16 mouse cellular contexts compared by ENCODE assay signal in genomic region chr4:132494271-132494918, GRCm38 (mm10). TPM values are rescaled to one million over a fixed set of nuclear protein-coding genes. Genes with fewer than 3 reads are reported as not detected.
A peak's percentile ranks its signal among the peaks of the same experiment; 100 is the strongest.
DNase-seq lines count a peak whose midpoint lies in the region; ATAC-seq and TF ChIP-seq lines count a peak whose summit lies in the region.
"Had no signal": no experiment of that assay in that cellular context is flagged by ENCODE, and none has a peak within 500 bp of the region (broad histone marks: within the 10 kb centered on the region; RNA-seq: fewer than 3 reads in every experiment).

No protein-coding gene starts in this region.

- ATAC-seq in midbrain, embryonic 11.5 days (ENCODE audit: low FRiP score) = no peak
- ATAC-seq in midbrain, postnatal 0 days (ENCODE audit: low FRiP score) = no peak
- no peak for ATAC-seq in liver, postnatal 0 days
- ATAC-seq in kidney, embryonic 15.5 days (replicated peaks; ENCODE audit: low FRiP score) = no peak

- no peak overlapping the region for H3K4me3 ChIP-seq in heart, embryonic 10.5 days
- H3K4me3 ChIP-seq in midbrain, embryonic 11.5 days (ENCODE audit: low read depth, low read length) = no peak overlapping the region
- H3K4me3 ChIP-seq in midbrain, postnatal 0 days (ENCODE audit: low read depth, low read length) = no peak overlapping the region
- H3K4me3 ChIP-seq in liver, postnatal 0 days (ENCODE audit: low read depth, low read length) = no peak overlapping the region
- H3K4me3 ChIP-seq in kidney, embryonic 15.5 days (replicated peaks) = no peak overlapping the region
- H3K4me3 ChIP-seq: embryonic facial prominence, embryonic 12.5 days; forebrain, embryonic 10.5 days; limb, embryonic 10.5 days; stomach, embryonic 15.5 days had no signal

- 88% methylated on average over 20 of the region's 20 CpGs for WGBS in heart, embryonic 10.5 days
- 91% methylated on average over 20 of the region's 20 CpGs for WGBS in midbrain, embryonic 11.5 days
- 92% methylated on average over 20 of the region's 20 CpGs for WGBS in midbrain, postnatal 0 days
- 54% methylated on average over 20 of the region's 20 CpGs for whole genome bisulfite sequencing in liver, postnatal 0 days (ENCODE audit: insufficient replicate concordance)
- 85% methylated on average over 20 of the region's 20 CpGs for WGBS in kidney, embryonic 15.5 days

- no peak overlapping the region for H3K4me2 ChIP-seq in midbrain, embryonic 11.5 days
- no peak overlapping the region for H3K4me2 ChIP-seq in midbrain, postnatal 0 days (ENCODE audit: low read depth, low read length, poor library complexity, severe bottlenecking)
- H3K4me2 ChIP-seq in liver, postnatal 0 days (ENCODE audit: low read depth, low read length) = peak overlapping the region; percentile 22; the same call in 1 of the 2 replicates
- no peak overlapping the region for H3K4me2 ChIP-seq in kidney, embryonic 15.5 days
- H3K4me2 ChIP-seq: embryonic facial prominence, embryonic 12.5 days; hindbrain, embryonic 14.5 days; stomach, embryonic 15.5 days had no signal

- H3K9ac ChIP-seq in midbrain, embryonic 11.5 days (ENCODE audit: low read length) = no peak overlapping the region
- H3K9ac ChIP-seq in midbrain, postnatal 0 days (replicated peaks; ENCODE audit: low read length, poor library complexity, severe bottlenecking) = no peak overlapping the region
- 0 out of 2 replicates have a peak overlapping the region, but pooled peaks have one; percentile 2 for H3K9ac ChIP-seq in liver, postnatal 0 days (replicated peaks)
- H3K9ac ChIP-seq in kidney, embryonic 15.5 days = no peak overlapping the region
- H3K9ac ChIP-seq: embryonic facial prominence, embryonic 12.5 days; hindbrain, embryonic 14.5 days; stomach, embryonic 15.5 days had no signal

- DNase-seq in heart, adult 11 months = peak; percentile 94
- no peak for DNase-seq in heart, embryonic 10.5 days (ENCODE audit: low spot score)
- peak; percentile 37 for DNase-seq in midbrain, embryonic 11.5 days (ENCODE audit: low spot score, missing footprints)
- no peak for DNase-seq in midbrain, postnatal 0 days (ENCODE audit: low spot score)
- DNase-seq in liver, postnatal 0 days = peak; percentile 57
- peak; percentile 28 to 47 for DNase-seq in natural killer cell, adult 2 months (ENCODE audit: low spot score in 2 of 2)
- no peak for DNase-seq in testis, postnatal 14 days (ENCODE audit: low spot score)
- DNase-seq: adrenal gland, adult 2 months; cerebellum, postnatal 25 days; kidney, adult 18-20 months had no signal

- H3K9me3 ChIP-seq in heart, embryonic 10.5 days = no peaks in the 10 kb centered on the region
- no peaks in the 10 kb centered on the region for H3K9me3 ChIP-seq in midbrain, embryonic 11.5 days (ENCODE audit: control insufficient read depth, low read length)
- H3K9me3 ChIP-seq in midbrain, postnatal 0 days (ENCODE audit: low read length) = no peaks in the 10 kb centered on the region
- no peaks in the 10 kb centered on the region for H3K9me3 ChIP-seq in liver, postnatal 0 days (ENCODE audit: low read length)
- H3K9me3 ChIP-seq in kidney, embryonic 15.5 days (replicated peaks) = no peaks in the 10 kb centered on the region
- H3K9me3 ChIP-seq: embryonic facial prominence, embryonic 12.5 days; forebrain, embryonic 10.5 days; limb, embryonic 10.5 days; stomach, embryonic 15.5 days had no signal

- peaks cover 67% of the 10 kb centered on the region for H3K36me3 ChIP-seq in heart, embryonic 10.5 days
- H3K36me3 ChIP-seq in midbrain, embryonic 11.5 days (ENCODE audit: control insufficient read depth, insufficient read depth, low read length) = peaks cover 5% of the 10 kb centered on the region; the same call in 1 of the 2 replicates
- H3K36me3 ChIP-seq in midbrain, postnatal 0 days (ENCODE audit: insufficient read depth, low read length) = peaks cover 38% of the 10 kb centered on the region
- H3K36me3 ChIP-seq in liver, postnatal 0 days (replicated peaks; ENCODE audit: insufficient read depth, low read length) = peaks cover 63% of the 10 kb centered on the region
- peaks cover 72% of the 10 kb centered on the region for H3K36me3 ChIP-seq in kidney, embryonic 15.5 days

- TF ChIP-seq CTCF in midbrain, postnatal 0 days (IDR thresholded peaks at IDR 0.05) = no peak
- no peak for TF ChIP-seq CTCF in liver, postnatal 0 days (IDR thresholded peaks at IDR 0.05; ENCODE audit: low read depth)

- peaks cover 11% of the 10 kb centered on the region; the same call in 1 of the 2 replicates for H3K4me1 ChIP-seq in heart, embryonic 10.5 days
- no peaks in the 10 kb centered on the region for H3K4me1 ChIP-seq in midbrain, embryonic 11.5 days (ENCODE audit: control insufficient read depth, insufficient read depth, low read length)
- H3K4me1 ChIP-seq in midbrain, postnatal 0 days (ENCODE audit: insufficient read depth, low read length) = no peaks in the 10 kb centered on the region
- peaks cover 19% of the 10 kb centered on the region for H3K4me1 ChIP-seq in liver, postnatal 0 days (ENCODE audit: insufficient read depth)
- H3K4me1 ChIP-seq in kidney, embryonic 15.5 days = peaks cover 13% of the 10 kb centered on the region; the same call in 1 of the 2 replicates
- H3K4me1 ChIP-seq: forebrain, embryonic 10.5 days; stomach, embryonic 15.5 days had no signal

- TF ChIP-seq EP300 in liver, postnatal 0 days (IDR thresholded peaks at IDR 0.05; ENCODE audit: low read depth) = no peak

- H3K27ac ChIP-seq in heart, embryonic 10.5 days = no peak overlapping the region
- no peak overlapping the region for H3K27ac ChIP-seq in midbrain, embryonic 11.5 days (ENCODE audit: low read depth, low read length)
- H3K27ac ChIP-seq in midbrain, postnatal 0 days (ENCODE audit: low read depth, low read length) = no peak overlapping the region
- H3K27ac ChIP-seq in liver, postnatal 0 days (ENCODE audit: low read depth) = no peak overlapping the region
- no peak overlapping the region for H3K27ac ChIP-seq in kidney, embryonic 15.5 days
- H3K27ac ChIP-seq: embryonic facial prominence, embryonic 12.5 days; forebrain, embryonic 10.5 days; hindbrain, embryonic 14.5 days; limb, embryonic 10.5 days; stomach, embryonic 15.5 days had no signal

- no peaks in the 10 kb centered on the region for H3K27me3 ChIP-seq in heart, embryonic 10.5 days (ENCODE audit: insufficient read depth, poor library complexity, severe bottlenecking)
- H3K27me3 ChIP-seq in midbrain, embryonic 11.5 days (ENCODE audit: control insufficient read depth, insufficient read depth, low read length) = no peaks in the 10 kb centered on the region
- H3K27me3 ChIP-seq in midbrain, postnatal 0 days (ENCODE audit: insufficient read depth, low read length) = no peaks in the 10 kb centered on the region
- no peaks in the 10 kb centered on the region for H3K27me3 ChIP-seq in liver, postnatal 0 days (ENCODE audit: insufficient read depth, low read length)
- H3K27me3 ChIP-seq in kidney, embryonic 15.5 days = no peaks in the 10 kb centered on the region
- H3K27me3 ChIP-seq: embryonic facial prominence, embryonic 12.5 days; stomach, embryonic 15.5 days had no signal

RNA-seq across cellular contexts. Expression of gene Sesn2, which starts 15.9 kb away (rescaled TPM):
- 9.6 and 10.1 TPM in 2 replicates for polyA plus RNA-seq in heart, embryonic 10.5 days (2016; fragmentation: Nextera tagmentation; extraction: Ambion mirVana)
- 4.9 and 5.1 TPM in 2 replicates for polyA plus RNA-seq in midbrain, embryonic 11.5 days (2014; fragmentation: Nextera tagmentation; extraction: Ambion mirVana)
- 21.4 and 21.6 TPM in 2 replicates for total RNA-seq in midbrain, postnatal 0 days (2014; rRNA removed)
- 17.7 and 18.2 TPM in 2 replicates for polyA plus RNA-seq in midbrain, postnatal 0 days (2015; fragmentation: Nextera tagmentation; extraction: Ambion mirVana)
- 7.3 and 8.7 TPM in 2 replicates for polyA plus RNA-seq in liver, postnatal 0 days (2015; fragmentation: Nextera tagmentation; extraction: Ambion mirVana)
- polyA plus RNA-seq in kidney, embryonic 15.5 days (2015; fragmentation: Nextera tagmentation; extraction: Ambion mirVana) = 19.4 and 20.3 TPM in 2 replicates

RNA-seq across cellular contexts. Expression of gene Med18, which starts 30.7 kb away (rescaled TPM):
- polyA plus RNA-seq in heart, embryonic 10.5 days (2016; fragmentation: Nextera tagmentation; extraction: Ambion mirVana) = 16.2 and 22.5 TPM in 2 replicates
- 19.2 and 22.3 TPM in 2 replicates for polyA plus RNA-seq in midbrain, embryonic 11.5 days (2014; fragmentation: Nextera tagmentation; extraction: Ambion mirVana)
- 14.3 and 17.5 TPM in 2 replicates for total RNA-seq in midbrain, postnatal 0 days (2014; rRNA removed)
- polyA plus RNA-seq in midbrain, postnatal 0 days (2015; fragmentation: Nextera tagmentation; extraction: Ambion mirVana) = 13.0 and 13.1 TPM in 2 replicates
- polyA plus RNA-seq in liver, postnatal 0 days (2015; fragmentation: Nextera tagmentation; extraction: Ambion mirVana) = 8.0 and 10.1 TPM in 2 replicates
- 25.2 and 25.6 TPM in 2 replicates for polyA plus RNA-seq in kidney, embryonic 15.5 days (2015; fragmentation: Nextera tagmentation; extraction: Ambion mirVana)

RNA-seq across cellular contexts. Expression of gene Atpif1, which starts 39.1 kb away (rescaled TPM):
- polyA plus RNA-seq in heart, embryonic 10.5 days (2016; fragmentation: Nextera tagmentation; extraction: Ambion mirVana) = 980 and 1,090 TPM in 2 replicates
- 1,016 and 1,079 TPM in 2 replicates for polyA plus RNA-seq in midbrain, embryonic 11.5 days (2014; fragmentation: Nextera tagmentation; extraction: Ambion mirVana)
- total RNA-seq in midbrain, postnatal 0 days (2014; rRNA removed) = 800 and 923 TPM in 2 replicates
- 1,645 and 1,681 TPM in 2 replicates for polyA plus RNA-seq in midbrain, postnatal 0 days (2015; fragmentation: Nextera tagmentation; extraction: Ambion mirVana)
- polyA plus RNA-seq in liver, postnatal 0 days (2015; fragmentation: Nextera tagmentation; extraction: Ambion mirVana) = 935 and 945 TPM in 2 replicates
- 1,106 and 1,152 TPM in 2 replicates for polyA plus RNA-seq in kidney, embryonic 15.5 days (2015; fragmentation: Nextera tagmentation; extraction: Ambion mirVana)

RNA-seq across cellular contexts. Expression of gene Dnajc8, which starts 41.0 kb away (rescaled TPM):
- polyA plus RNA-seq in heart, embryonic 10.5 days (2016; fragmentation: Nextera tagmentation; extraction: Ambion mirVana) = 143 and 194 TPM in 2 replicates
- polyA plus RNA-seq in midbrain, embryonic 11.5 days (2014; fragmentation: Nextera tagmentation; extraction: Ambion mirVana) = 228 and 245 TPM in 2 replicates
- 89.1 and 101 TPM in 2 replicates for total RNA-seq in midbrain, postnatal 0 days (2014; rRNA removed)
- 168 and 169 TPM in 2 replicates for polyA plus RNA-seq in midbrain, postnatal 0 days (2015; fragmentation: Nextera tagmentation; extraction: Ambion mirVana)
- polyA plus RNA-seq in liver, postnatal 0 days (2015; fragmentation: Nextera tagmentation; extraction: Ambion mirVana) = 70.7 and 71.5 TPM in 2 replicates
- 166 and 167 TPM in 2 replicates for polyA plus RNA-seq in kidney, embryonic 15.5 days (2015; fragmentation: Nextera tagmentation; extraction: Ambion mirVana)

Comparison
In these comparisons a context has a peak if more than half of its experiments do, and no peak if none do; other contexts are left out.
1. DNase-seq: peak in heart, adult 11 months (single experiment), midbrain, embryonic 11.5 days (single experiment), liver, postnatal 0 days (single experiment) and natural killer cell, adult 2 months (2 of 2); none in heart, embryonic 10.5 days (single experiment), midbrain, postnatal 0 days (single experiment) and testis, postnatal 14 days (single experiment).